ENCODE assay signal across 1 mouse cellular context in the genomic region with DNA sequence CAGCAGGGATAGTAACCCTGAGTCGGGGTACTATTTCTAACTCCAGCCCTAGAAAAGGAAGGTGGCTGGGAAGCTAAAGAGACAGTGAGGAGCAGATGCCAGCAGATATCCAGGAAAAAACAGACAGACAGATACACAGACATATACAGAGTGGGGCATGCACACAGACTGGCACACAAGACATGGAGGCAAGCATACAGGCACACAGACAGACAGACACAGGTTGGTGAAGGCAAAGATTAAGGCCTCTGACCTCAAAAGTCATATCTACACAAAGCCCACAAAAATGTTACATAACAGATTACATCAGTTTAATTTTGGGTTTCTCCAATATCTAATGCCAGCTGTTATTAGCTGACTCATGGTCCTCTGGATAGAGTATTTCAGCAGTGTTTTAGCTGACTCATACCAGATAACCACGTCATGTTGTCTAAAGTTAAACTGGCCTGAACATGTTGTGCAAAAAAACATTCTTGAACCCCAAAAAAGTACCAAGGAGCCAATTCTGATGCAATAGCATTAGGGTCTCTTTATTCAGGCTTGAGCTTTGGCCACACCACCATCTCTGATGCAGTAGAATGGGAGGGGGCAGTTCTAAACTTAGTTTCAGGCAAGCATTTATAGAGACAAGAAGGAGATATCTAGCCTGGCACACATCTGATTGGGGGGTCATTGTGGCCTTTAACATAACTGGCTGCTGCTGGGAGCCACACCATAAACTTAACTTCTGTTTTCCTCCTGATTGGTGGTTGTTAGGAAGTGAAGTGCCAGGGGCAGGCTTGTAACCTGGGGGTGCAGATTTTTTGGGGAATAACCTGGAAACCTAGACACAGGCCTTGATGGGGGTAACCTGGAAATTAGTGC.
A peak's percentile ranks its signal among the peaks of the same experiment; 100 is the strongest.
TF ChIP-seq lines count a peak whose summit lies in the region.

No protein-coding gene starts in this region.

TF ChIP-seq in MEL, 35 proteins besides CTCF, POLR2A, EP300 and RAD21 (continued from another document):
- no peak for TF ChIP-seq ZC3H11A (IDR thresholded peaks at IDR 0.05; ENCODE audit: low read depth, low read length)
- TF ChIP-seq GABPA (IDR thresholded peaks at IDR 0.05; ENCODE audit: low read depth, low read length) = peak; percentile 59; the same call in 1 of the 2 replicates
- no peak for TF ChIP-seq MAZ (IDR thresholded peaks at IDR 0.05; ENCODE audit: low read depth, low read length)
- no peak for TF ChIP-seq USF2 (IDR thresholded peaks at IDR 0.05; ENCODE audit: borderline replicate concordance in 1 of 2, insufficient read depth in 1 of 2, low read depth in 1 of 2, low read length in 2 of 2)
- no peak for TF ChIP-seq UBTF (IDR thresholded peaks at IDR 0.05; ENCODE audit: borderline replicate concordance, insufficient read depth, low read depth, low read length)
- TF ChIP-seq RCOR1 (IDR thresholded peaks at IDR 0.05; ENCODE audit: low read depth, low read length) = peak; percentile 32; the same call in 1 of the 2 replicates
- TF ChIP-seq GATA1 (IDR thresholded peaks at IDR 0.05; ENCODE audit: low read depth, low read length) = peak; percentile 72
- peak; percentile 100 for TF ChIP-seq ETS1 (IDR thresholded peaks at IDR 0.05; ENCODE audit: low read depth, low read length)
- no peak for TF ChIP-seq HCFC1 (IDR thresholded peaks at IDR 0.05; ENCODE audit: low read depth, low read length)
- TF ChIP-seq USF1 (IDR thresholded peaks at IDR 0.05; ENCODE audit: low read depth, low read length) = no peak
- TF ChIP-seq MAX (IDR thresholded peaks at IDR 0.05; ENCODE audit: low read length) = no peak
- peak; percentile 73 for TF ChIP-seq MAFK (IDR thresholded peaks at IDR 0.05; ENCODE audit: borderline replicate concordance, low read depth, low read length)
- TF ChIP-seq BHLHE40 (IDR thresholded peaks at IDR 0.05; ENCODE audit: borderline replicate concordance, low read depth, low read length) = no peak
- TF ChIP-seq CHD1 (IDR thresholded peaks at IDR 0.05; ENCODE audit: low read depth, low read length) = no peak
- TF ChIP-seq CHD2 (IDR thresholded peaks at IDR 0.05; ENCODE audit: low read length) = no peak
- no peak for TF ChIP-seq ZKSCAN1 (IDR thresholded peaks at IDR 0.05; ENCODE audit: low read depth, low read length)
- no peak for TF ChIP-seq SMC3 (IDR thresholded peaks at IDR 0.05; ENCODE audit: low read depth, low read length)
- TF ChIP-seq ZMIZ1 (IDR thresholded peaks at IDR 0.05; ENCODE audit: low read depth, low read length) = no peak
- no peak for TF ChIP-seq E2F4 (IDR thresholded peaks at IDR 0.05; ENCODE audit: borderline replicate concordance, low read depth, low read length)
- TF ChIP-seq TAL1 (IDR thresholded peaks at IDR 0.05; ENCODE audit: low read length) = peak; percentile 28; the same call in 1 of the 2 replicates
- TF ChIP-seq MYB (IDR thresholded peaks at IDR 0.05; ENCODE audit: low read depth, low read length) = no peak
- TF ChIP-seq MXI1 (IDR thresholded peaks at IDR 0.05; ENCODE audit: low read depth, low read length) = no peak; the same call in 1 of the 2 replicates
- peak; percentile 44; the same call in 1 of the 2 replicates for TF ChIP-seq SIN3A (IDR thresholded peaks at IDR 0.05; ENCODE audit: low read length)
- peak; percentile 49; the same call in 1 of the 2 replicates for TF ChIP-seq MEF2A (IDR thresholded peaks at IDR 0.05; ENCODE audit: extremely low read depth, insufficient replicate concordance, low read depth, low read length, poor library complexity, severe bottlenecking)
- TF ChIP-seq POLR2AphosphoS2 (IDR thresholded peaks at IDR 0.05; ENCODE audit: low read length) = no peak
